Mouse (Mus musculus) thymus, adult 2 months (tissue): ENCODE results near the gene Pot1a.

Source experiments
- CTCF ChIP-seq: fragments of 200-500 bp; IDR thresholded peaks from 2 replicates; pipeline ENCODE4 v1.5.1; 2012; ENCODE audit warnings: mild to moderate bottlenecking, control low read depth, low read length, moderate library complexity, borderline replicate concordance; ENCODE audit not compliant: control insufficient read depth, poor library complexity, insufficient read depth; ENCODE audit errors: extremely low read depth
- POLR2A ChIP-seq: fragments of 200-500 bp; IDR thresholded peaks from 2 replicates; pipeline ENCODE4 v1.6.1; 2012; ENCODE audit warnings: mild to moderate bottlenecking, low read length, control low read depth, moderate library complexity; ENCODE audit not compliant: control insufficient read depth, poor library complexity, insufficient read depth; ENCODE audit errors: extremely low read depth

DNA sequence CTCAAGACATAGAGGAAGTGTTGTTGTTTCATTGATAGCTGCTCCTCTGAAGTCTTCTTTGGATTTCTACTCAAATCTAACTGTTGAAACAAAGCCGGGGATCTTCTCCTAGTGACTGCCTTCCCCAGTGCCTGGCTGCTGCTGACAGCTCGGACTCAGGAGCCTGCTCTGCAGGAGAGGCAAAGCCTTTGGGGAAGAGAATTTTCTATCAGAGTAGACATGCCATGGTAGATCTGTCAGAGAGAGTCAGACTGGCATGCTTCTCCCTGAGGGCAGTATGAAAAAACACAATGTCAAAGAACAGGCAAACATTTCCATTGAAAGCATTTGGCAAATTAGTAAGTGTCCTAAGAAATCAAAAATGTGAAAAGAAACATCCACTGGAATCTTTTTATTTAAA lies 109.1 kb downstream of the Pot1a start:
- TF ChIP-seq POLR2A (no peak), CTCF (no peak)
